Mouse (Mus musculus): ENCODE data around the gene Copb1.

The Copb1 gene

GRCm38 (mm10) chr7:114253885-114254833 lies at the start of gene Copb1:
TSS of gene Copb1 (minus strand) at chr7:114254711.
- peak; percentile 74 to 85 for DNase-seq (ENCODE audit: low spot score in 2 of 2)

- no peak for DNase-seq (ENCODE audit: low spot score in 2 of 2)
Observed at GRCm38 (mm10) chr7:114301293-114301782, 46.8 kb upstream of the Copb1 start.

GRCm38 (mm10) chr7:114300782-114301181 lies 46.3 kb upstream of the Copb1 start:
- DNase-seq (ENCODE audit: low spot score in 2 of 2): no peak

GRCm38 (mm10) chr7:114299247-114299646 lies 44.7 kb upstream of the Copb1 start:
- DNase-seq (ENCODE audit: low spot score in 2 of 2): no peak

GRCm38 (mm10) chr7:114294698-114295097 lies 40.2 kb upstream of the Copb1 start:
- no peak for DNase-seq (ENCODE audit: low spot score in 2 of 2)

- no peak for DNase-seq (ENCODE audit: low spot score in 2 of 2)
Observed at GRCm38 (mm10) chr7:114293903-114294302, 39.4 kb upstream of the Copb1 start.

GRCm38 (mm10) chr7:114292501-114292971 lies 38.0 kb upstream of the Copb1 start:
- DNase-seq (ENCODE audit: low spot score in 2 of 2): peak in 1 of 2 experiments; percentile 81

- peak in 1 of 2 experiments; percentile 38 for DNase-seq (ENCODE audit: low spot score in 2 of 2)
Observed at GRCm38 (mm10) chr7:114291461-114292335, 37.2 kb upstream of the Copb1 start.

GRCm38 (mm10) chr7:114290078-114290506 lies 35.6 kb upstream of the Copb1 start:
- DNase-seq (ENCODE audit: low spot score in 2 of 2): peak in 1 of 2 experiments; percentile 67

GRCm38 (mm10) chr7:114284296-114284910 lies 29.9 kb upstream of the Copb1 start:
- no peak for DNase-seq (ENCODE audit: low spot score in 2 of 2)

- DNase-seq (ENCODE audit: low spot score in 2 of 2): no peak
Observed at GRCm38 (mm10) chr7:114283006-114283405, 28.5 kb upstream of the Copb1 start.

GRCm38 (mm10) chr7:114281671-114282070 lies 27.2 kb upstream of the Copb1 start:
- DNase-seq (ENCODE audit: low spot score in 2 of 2): peak in 1 of 2 experiments; percentile 35

GRCm38 (mm10) chr7:114276005-114276752 lies 21.7 kb upstream of the Copb1 start, which contains the start of gene Psma1:
TSS of gene Psma1 (minus strand) at chr7:114276118.
- peak; percentile 94 to 95 for DNase-seq (ENCODE audit: low spot score in 2 of 2)

- DNase-seq (ENCODE audit: low spot score in 2 of 2): no peak
Observed at GRCm38 (mm10) chr7:114275372-114276004, 21.0 kb upstream of the Copb1 start.

GRCm38 (mm10) chr7:114268446-114268845 lies 13.9 kb upstream of the Copb1 start:
- no peak for DNase-seq (ENCODE audit: low spot score in 2 of 2)

- no peak for DNase-seq (ENCODE audit: low spot score in 2 of 2)
Observed at GRCm38 (mm10) chr7:114251684-114252083, 2.8 kb downstream of the Copb1 start.

GRCm38 (mm10) chr7:114233980-114234379 lies 20.5 kb downstream of the Copb1 start:
- DNase-seq (ENCODE audit: low spot score in 2 of 2): no peak

GRCm38 (mm10) chr7:114232982-114233381 lies 21.5 kb downstream of the Copb1 start:
- DNase-seq (ENCODE audit: low spot score in 2 of 2): no peak

- DNase-seq (ENCODE audit: low spot score in 2 of 2): no peak
Observed at GRCm38 (mm10) chr7:114231857-114232256, 22.7 kb downstream of the Copb1 start.

GRCm38 (mm10) chr7:114226521-114226920 lies 28.0 kb downstream of the Copb1 start:
- DNase-seq (ENCODE audit: low spot score in 2 of 2): no peak
